ENCODE assay signal across 22 mouse cellular contexts in the genomic region with DNA sequence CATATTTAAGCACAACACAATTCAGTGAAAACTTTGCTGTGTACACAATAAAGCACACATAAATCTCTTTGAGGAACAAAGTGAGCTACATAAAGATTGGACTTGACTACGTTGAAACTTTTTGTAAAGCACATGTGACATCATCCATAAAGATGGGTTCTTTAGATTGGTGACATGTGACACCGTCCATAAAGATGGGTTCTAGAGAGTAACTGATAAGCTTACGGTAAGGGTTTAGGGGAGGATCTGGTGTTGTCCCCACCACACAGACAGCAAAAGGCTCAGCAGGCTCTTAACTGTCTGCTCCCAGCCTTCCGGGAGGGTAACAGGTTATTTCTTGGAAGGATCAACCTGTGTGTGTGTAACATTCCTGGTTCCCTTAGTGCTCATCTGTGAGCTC. TPM values are rescaled to one million over a fixed set of nuclear protein-coding genes. Genes with fewer than 3 reads are reported as not detected.
DNase-seq lines count a peak whose midpoint lies in the region; ATAC-seq and TF ChIP-seq lines count a peak whose summit lies in the region.
"Had no signal": no experiment of that assay in that cellular context is flagged by ENCODE, and none has a peak within 500 bp of the region (broad histone marks: within the 10 kb centered on the region; RNA-seq: fewer than 3 reads in every experiment).

No protein-coding gene starts in this region.

- H3K9ac ChIP-seq in intestine, postnatal 0 days (ENCODE audit: low read depth, low read length): no peak overlapping the region
- H3K9ac ChIP-seq in intestine, embryonic 15.5 days: no peak overlapping the region
- no peak overlapping the region for H3K9ac ChIP-seq in CH12.LX (ENCODE audit: insufficient read depth, low read depth)
- H3K9ac ChIP-seq: hindbrain, embryonic 13.5 days had no signal

- peaks cover 10% of the 10 kb centered on the region; the same call in 1 of the 2 replicates for H3K4me1 ChIP-seq in intestine, postnatal 0 days (replicated peaks; ENCODE audit: control insufficient read depth, insufficient read depth, low read length)
- H3K4me1 ChIP-seq in intestine, embryonic 15.5 days (replicated peaks): no peaks in the 10 kb centered on the region
- H3K4me1 ChIP-seq in CH12.LX (ENCODE audit: control insufficient read depth in 1 of 2, insufficient read depth in 2 of 2) (peaks cover 13 to 78% of the 10 kb centered on the region in 2 experiments), G1E (ENCODE audit: insufficient read depth, low read depth, low read length) (peaks cover 44% of the 10 kb centered on the region)
- H3K4me1 ChIP-seq: embryonic facial prominence, embryonic 10.5 days; forebrain, embryonic 10.5 days; hindbrain, embryonic 13.5 days had no signal

- in situ Hi-C loops in CH12.LX (cut with MboI; ENCODE audit: low pct_ligation_motif_present, low pct_unique_long_range_greater_than_20kb, low sequenced_read_pairs): no loop called here

- no peak for ATAC-seq in intestine, postnatal 0 days
- no peak for ATAC-seq in intestine, embryonic 15.5 days
- peak; percentile 79 for ATAC-seq in G1E (ENCODE audit: extremely low read depth, insufficient number of reproducible peaks, low FRiP score, poor library complexity, severe bottlenecking)
- peak; percentile 56 for ATAC-seq in megakaryocyte-erythroid progenitor cell, adult 5-6 weeks (replicated peaks; ENCODE audit: low FRiP score, low TSS enrichment, poor library complexity, severe bottlenecking)
- ATAC-seq: activated CD4-positive, CD25-positive, alpha-beta regulatory T cell, adult 4 months; forebrain, embryonic 14.5 days; hindbrain, postnatal 0 days; Patski had no signal

- dilution Hi-C loops in CH12.LX (cut with MboI; ENCODE audit: extremely low pct_ligation_motif_present, extremely low pct_unique_long_range_greater_than_20kb, low sequenced_read_pairs): no loop called here

- H3K4me2 ChIP-seq in intestine, postnatal 0 days (replicated peaks; ENCODE audit: low read depth): no peak overlapping the region
- H3K4me2 ChIP-seq in intestine, embryonic 15.5 days (replicated peaks): no peak overlapping the region
- H3K4me2 ChIP-seq in CH12.LX (ENCODE audit: insufficient read depth, low read depth, poor library complexity, severe bottlenecking): no peak overlapping the region
- H3K4me2 ChIP-seq: hindbrain, embryonic 13.5 days had no signal

- peaks cover 27% of the 10 kb centered on the region for H3K36me3 ChIP-seq in intestine, postnatal 0 days (ENCODE audit: control insufficient read depth, insufficient read depth)
- peaks cover 10% of the 10 kb centered on the region for H3K36me3 ChIP-seq in intestine, embryonic 15.5 days
- peaks cover 62 to 84% of the 10 kb centered on the region in 2 experiments for H3K36me3 ChIP-seq in CH12.LX (replicated peaks in 1 of 2; ENCODE audit: control insufficient read depth in 1 of 2, insufficient read depth in 1 of 2, low read length in 1 of 2)
- H3K36me3 ChIP-seq in G1E (replicated peaks): peaks cover 93% of the 10 kb centered on the region

- peaks cover 77% of the 10 kb centered on the region for H3K79me2 ChIP-seq in CH12.LX (replicated peaks; ENCODE audit: control insufficient read depth, extremely low read depth, insufficient read depth, poor library complexity, severe bottlenecking)

- no peak for TF ChIP-seq CTCF in intestine, postnatal 0 days (IDR thresholded peaks at IDR 0.05; ENCODE audit: low read depth)
- TF ChIP-seq CTCF in CH12.LX (conservative IDR thresholded peaks at IDR 0.05 in 1 of 2, IDR thresholded peaks at IDR 0.05 in 1 of 2; ENCODE audit: low read depth in 2 of 2, low read length in 2 of 2): no peak
- TF ChIP-seq CTCF in G1E (IDR thresholded peaks at IDR 0.05; ENCODE audit: low read depth, low read length): no peak

- TF ChIP-seq POLR2A in CH12.LX (IDR thresholded peaks at IDR 0.05; ENCODE audit: low read depth, low read length): no peak

- no peak for TF ChIP-seq EP300 in CH12.LX (IDR thresholded peaks at IDR 0.05; ENCODE audit: low read length)

- H3K4me3 ChIP-seq in intestine, postnatal 0 days (ENCODE audit: low read depth, low read length): no peak overlapping the region
- no peak overlapping the region for H3K4me3 ChIP-seq in intestine, embryonic 15.5 days (replicated peaks)
- H3K4me3 ChIP-seq in CH12.LX (replicated peaks in 1 of 3; ENCODE audit: low read depth in 2 of 3, low read length in 2 of 3, poor library complexity in 1 of 3) (no peak overlapping the region), G1E (ENCODE audit: low read depth, low read length) (no peak overlapping the region)
- H3K4me3 ChIP-seq: embryonic facial prominence, embryonic 10.5 days; erythroblast, embryonic 14.5 days; forebrain, embryonic 10.5 days; heart, embryonic 13.5 days; hindbrain, embryonic 13.5 days had no signal

- TF ChIP-seq RAD21 in CH12.LX (IDR thresholded peaks at IDR 0.05; ENCODE audit: low read depth, low read length): no peak

- H3K27ac ChIP-seq in intestine, postnatal 0 days (ENCODE audit: low read depth, low read length): peak overlapping the region; percentile 2; the same call in 1 of the 2 replicates
- no peak overlapping the region for H3K27ac ChIP-seq in intestine, embryonic 15.5 days
- 0 out of 2 replicates have a peak overlapping the region, but pooled peaks have one; percentile 4 for H3K27ac ChIP-seq in CH12.LX (ENCODE audit: insufficient read depth, low read depth)
- H3K27ac ChIP-seq: embryonic facial prominence, embryonic 10.5 days; forebrain, embryonic 10.5 days; hindbrain, embryonic 13.5 days; hindbrain, postnatal 0 days had no signal

- 61% methylated on average over 4 of the region's 4 CpGs for WGBS in intestine, postnatal 0 days
- 73% methylated on average over 4 of the region's 4 CpGs for WGBS in intestine, embryonic 15.5 days

- no peak for DNase-seq in CH12.LX (ENCODE audit: extremely low read depth)
- DNase-seq in G1E (ENCODE audit: low spot score): no peak
- DNase-seq in frontal cortex, postnatal 14 days (ENCODE audit: low spot score in 2 of 2): no peak
- DNase-seq: adrenal gland, adult 2 months; adrenal gland, postnatal 25 days; cerebellum, adult 18-20 months; cerebellum, adult 9-11 months; cerebellum, postnatal 36 days; gastrocnemius, postnatal 14 days; heart, postnatal 10 days had no signal

- no peaks in the 10 kb centered on the region for H3K9me3 ChIP-seq in intestine, postnatal 0 days (ENCODE audit: control insufficient read depth)
- H3K9me3 ChIP-seq in intestine, embryonic 15.5 days: no peaks in the 10 kb centered on the region
- H3K9me3 ChIP-seq in CH12.LX (replicated peaks; ENCODE audit: low read length) (peaks cover under 1% of the 10 kb centered on the region), G1E (replicated peaks) (no peaks in the 10 kb centered on the region)
- H3K9me3 ChIP-seq: embryonic facial prominence, embryonic 10.5 days; forebrain, embryonic 10.5 days; heart, embryonic 13.5 days; hindbrain, embryonic 13.5 days had no signal

- no peaks in the 10 kb centered on the region for H3K27me3 ChIP-seq in intestine, postnatal 0 days (replicated peaks; ENCODE audit: control insufficient read depth, insufficient read depth, low read length)
- no peaks in the 10 kb centered on the region for H3K27me3 ChIP-seq in intestine, embryonic 15.5 days (replicated peaks)
- H3K27me3 ChIP-seq in CH12.LX (replicated peaks) (no peaks in the 10 kb centered on the region), G1E (ENCODE audit: insufficient read depth, low read length) (no peaks in the 10 kb centered on the region)
- H3K27me3 ChIP-seq: heart, embryonic 13.5 days; hindbrain, embryonic 13.5 days; Patski had no signal

TF ChIP-seq in CH12.LX, 34 proteins besides CTCF, POLR2A, EP300 and RAD21:
- TF ChIP-seq MAFK (IDR thresholded peaks at IDR 0.05; ENCODE audit: insufficient replicate concordance, low read length) (no peak), GABPA (IDR thresholded peaks at IDR 0.05; ENCODE audit: insufficient replicate concordance, low read depth, low read length) (no peak), UBTF (IDR thresholded peaks at IDR 0.05; ENCODE audit: low read depth, low read length) (no peak), ZNF384 (IDR thresholded peaks at IDR 0.05; ENCODE audit: low read depth, low read length) (no peak)

RNA-seq across cellular contexts. Expression of gene Selenof, which starts 12.2 kb away (rescaled TPM):
- 504 and 571 TPM in 2 replicates for polyA plus RNA-seq in intestine, postnatal 0 days (2015; fragmentation: Nextera tagmentation; extraction: Ambion mirVana)
- polyA plus RNA-seq in intestine, embryonic 15.5 days (2015; fragmentation: Nextera tagmentation; extraction: Ambion mirVana): 618 and 622 TPM in 2 replicates
- total RNA-seq in CH12.LX (2012; rRNA removed) (528 and 548 TPM in 2 replicates), CH12.LX (2014; rRNA removed) (1,358 and 1,567 TPM in 2 replicates), G1E (2014; fragmentation: Nextera tagmentation) (314 and 354 TPM in 2 replicates), G1E (2017) (662 and 687 TPM in 2 replicates)
- polyA plus RNA-seq in CH12.LX (2012; ENCODE audit: insufficient read length, low read depth) (671 and 678 TPM in 2 replicates), G1E (2012) (19.9 TPM in 2 replicates)
- total RNA-seq in megakaryocyte-erythroid progenitor cell, adult 5-6 weeks (2014; fragmentation: Nextera tagmentation): 228 and 242 TPM in 2 replicates
- 570 and 661 TPM in 2 replicates for total RNA-seq in megakaryocyte-erythroid progenitor cell, adult 5-6 weeks (2017)

RNA-seq across cellular contexts. Expression of gene Hs2st1, which starts 12.3 kb away (rescaled TPM):
- 6.1 and 6.9 TPM in 2 replicates for polyA plus RNA-seq in intestine, postnatal 0 days (2015; fragmentation: Nextera tagmentation; extraction: Ambion mirVana)
- 9.4 and 10.3 TPM in 2 replicates for polyA plus RNA-seq in intestine, embryonic 15.5 days (2015; fragmentation: Nextera tagmentation; extraction: Ambion mirVana)
- total RNA-seq in CH12.LX (2012; rRNA removed) (17.6 and 20.4 TPM in 2 replicates), CH12.LX (2014; rRNA removed) (29.7 and 30.9 TPM in 2 replicates), G1E (2014; fragmentation: Nextera tagmentation) (37.8 and 43.6 TPM in 2 replicates), G1E (2017) (36.1 and 40.6 TPM in 2 replicates)
- polyA plus RNA-seq in CH12.LX (2012; ENCODE audit: insufficient read length, low read depth) (36.4 and 38.5 TPM in 2 replicates), G1E (2012) (6.1 and 7.6 TPM in 2 replicates)
- 11.6 and 14.2 TPM in 2 replicates for total RNA-seq in megakaryocyte-erythroid progenitor cell, adult 5-6 weeks (2014; fragmentation: Nextera tagmentation)
- total RNA-seq in megakaryocyte-erythroid progenitor cell, adult 5-6 weeks (2017): 9.9 and 11.4 TPM in 2 replicates

Comparison
In these comparisons a context has a peak if more than half of its experiments do, and no peak if none do; other contexts are left out.
1. ATAC-seq: peak in G1E (single experiment) and megakaryocyte-erythroid progenitor cell, adult 5-6 weeks (single experiment); none in intestine, postnatal 0 days (single experiment) and intestine, embryonic 15.5 days (single experiment).
2. RNA of gene Selenof, which starts 12.2 kb away (polyA plus RNA-seq): 671 to 678 TPM in CH12.LX, 618 to 622 TPM in intestine, embryonic 15.5 days and 504 to 571 TPM in intestine, postnatal 0 days; 19.9 TPM in G1E; every median in the first group is over 10 times any median in the second.